Mouse (Mus musculus) c-Kit-positive CD71-negative TER-119-negative erythroid progenitor cells, embryonic 14.5 days (primary cell): Measurements from ENCODE around the gene Glp2r.

Source experiments
- DNase-seq: peaks from one replicate; pipeline ENCODE4 v3.0.0-alpha.2; 2013; ENCODE audit warnings: low read depth

Gene Glp2r

GRCm38 (mm10) chr11:67633620-67634229 is 137.2 kb downstream of the Glp2r start:
- no peak for DNase-seq

GRCm38 (mm10) chr11:67632906-67633305 is 138.0 kb downstream of the Glp2r start:
- DNase-seq: no peak

GRCm38 (mm10) chr11:67628522-67628921 is 142.4 kb downstream of the Glp2r start:
- no peak for DNase-seq

GRCm38 (mm10) chr11:67627179-67627578 is 143.8 kb downstream of the Glp2r start:
- DNase-seq: no peak

- DNase-seq: no peak
Observed at GRCm38 (mm10) chr11:67622340-67622739, 148.6 kb downstream of the Glp2r start.

GRCm38 (mm10) chr11:67616557-67617239 is 154.3 kb downstream of the Glp2r start:
- no peak for DNase-seq

GRCm38 (mm10) chr11:67612158-67612839 is 158.7 kb downstream of the Glp2r start:
- DNase-seq: no peak
